Mouse (Mus musculus) midbrain, embryonic 15.5 days (tissue): ENCODE data around the gene Ctdnep1. TPM values are rescaled to one million over a fixed set of nuclear protein-coding genes. Genes with fewer than 3 reads are reported as not detected.
A peak's percentile ranks its signal among the peaks of the same experiment; 100 is the strongest.

Source experiments
- ATAC-seq: fragments of 200-750 bp; cut with Nextera tagmentation; replicated peaks from 2 replicates; pipeline ENCODE4 v1.8.0; 2017; ENCODE audit warnings: moderate TSS enrichment
- H3K27ac ChIP-seq: fragments of 300-500 bp; sonication (generic); 2 replicates; pipeline ENCODE4 v1.5.1; 2015; ENCODE audit warnings: mild to moderate bottlenecking, inconsistent platforms
- H3K27me3 ChIP-seq: fragments of 300-500 bp; sonication (generic); replicated peaks from 2 replicates; pipeline ENCODE4 v1.6.1; 2015; ENCODE audit warnings: inconsistent platforms
- H3K36me3 ChIP-seq: fragments of 300-500 bp; sonication (generic); replicated peaks from 2 replicates; pipeline ENCODE4 v1.6.1; 2015; ENCODE audit warnings: inconsistent platforms
- H3K4me1 ChIP-seq: fragments of 300-500 bp; sonication (generic); 2 replicates; pipeline ENCODE4 v1.6.1; 2015; ENCODE audit warnings: inconsistent platforms
- H3K4me2 ChIP-seq: fragments of 300-500 bp; sonication (generic); 2 replicates; pipeline ENCODE4 v1.6.1; 2015; ENCODE audit warnings: inconsistent platforms, mild to moderate bottlenecking, moderate library complexity
- H3K4me3 ChIP-seq: fragments of 300-500 bp; sonication (generic); 2 replicates; pipeline ENCODE4 v1.5.1; 2015; ENCODE audit warnings: mild to moderate bottlenecking, inconsistent platforms
- H3K9ac ChIP-seq: fragments of 300-500 bp; sonication (generic); 2 replicates; pipeline ENCODE4 v1.6.1; 2015; ENCODE audit warnings: mild to moderate bottlenecking, inconsistent platforms
- H3K9me3 ChIP-seq: fragments of 300-500 bp; sonication (generic); 2 replicates; pipeline ENCODE4 v1.6.1; 2016; ENCODE audit warnings: inconsistent platforms
- WGBS: fragments of 180-500 bp; shearing (Covaris S2); methylation state at CpG from one replicate; pipeline ENCODE4 v1.1.7; 2015; ENCODE audit warnings: mixed read lengths; 5-methylcytosine and 5-hydroxymethylcytosine counted together
- microRNA counts: library from miRNA; unstranded; fragments of <30 nt; microRNA quantifications from one replicate; lab custom pipeline; 2016
- microRNA-seq: library from miRNA; unstranded; fragments of <30 nt; microRNA quantifications from one replicate; pipeline ENCODE4, GENCODE M21; 2016
- polyA plus RNA-seq: library from polyadenylated mRNA; unstranded; fragments of >200 nt; fragmentation: Nextera tagmentation; extraction: Ambion mirVana; gene quantifications from 2 replicates; pipeline ENCODE4 v1.2.1, GENCODE M21; 2015

Ctdnep1 gene
- polyA plus RNA-seq, 1 experiment from 2014 or later: 22.5 TPM

GRCm38 (mm10) chr11:70028401-70029129, 47.6 kb downstream of the Ctdnep1 start:
- 18% methylated on average over 12 of the region's 12 CpGs for WGBS
- peaks cover 75% of the 10 kb centered on the region for H3K4me1 ChIP-seq
- no peaks in the 10 kb centered on the region for H3K9me3 ChIP-seq

GRCm38 (mm10) chr11:70029130-70029801, 48.3 kb downstream of the Ctdnep1 start:
- Histone ChIP-seq H3K27me3 (no peaks in the 10 kb centered on the region), H3K36me3 (peaks cover 24% of the 10 kb centered on the region), H3K4me2 (peak overlapping the region; percentile 66), H3K4me1 (peaks cover 70% of the 10 kb centered on the region), H3K4me3 (peak overlapping the region; percentile 39), H3K27ac (peak overlapping the region; percentile 98), H3K9me3 (no peaks in the 10 kb centered on the region), H3K9ac (peak overlapping the region; percentile 40)
- ATAC-seq: peak; percentile 93
- 0% methylated on average over 20 of the region's 20 CpGs for WGBS

More at GRCm38 (mm10) chr11:70028401-70029129, 47.6 kb downstream of the Ctdnep1 start:
- Histone ChIP-seq H3K27ac (peak overlapping the region; percentile 98), H3K4me3 (peak overlapping the region; percentile 39), H3K9ac (peak overlapping the region; percentile 40), H3K4me2 (peak overlapping the region; percentile 66), H3K27me3 (no peaks in the 10 kb centered on the region), H3K36me3 (peaks cover 24% of the 10 kb centered on the region)
- peak; percentile 11 for ATAC-seq

- Histone ChIP-seq H3K36me3 (peaks cover 28% of the 10 kb centered on the region), H3K27ac (peak overlapping the region; percentile 98), H3K9ac (peak overlapping the region; percentile 40), H3K4me2 (peak overlapping the region; percentile 66), H3K4me3 (peak overlapping the region; percentile 39), H3K9me3 (no peaks in the 10 kb centered on the region), H3K4me1 (peaks cover 63% of the 10 kb centered on the region), H3K27me3 (no peaks in the 10 kb centered on the region)
- peak; percentile 62 for ATAC-seq
- WGBS: 14% methylated on average over 11 of the region's 11 CpGs
Observed at GRCm38 (mm10) chr11:70029829-70030550, 49.0 kb downstream of the Ctdnep1 start.

DNA sequence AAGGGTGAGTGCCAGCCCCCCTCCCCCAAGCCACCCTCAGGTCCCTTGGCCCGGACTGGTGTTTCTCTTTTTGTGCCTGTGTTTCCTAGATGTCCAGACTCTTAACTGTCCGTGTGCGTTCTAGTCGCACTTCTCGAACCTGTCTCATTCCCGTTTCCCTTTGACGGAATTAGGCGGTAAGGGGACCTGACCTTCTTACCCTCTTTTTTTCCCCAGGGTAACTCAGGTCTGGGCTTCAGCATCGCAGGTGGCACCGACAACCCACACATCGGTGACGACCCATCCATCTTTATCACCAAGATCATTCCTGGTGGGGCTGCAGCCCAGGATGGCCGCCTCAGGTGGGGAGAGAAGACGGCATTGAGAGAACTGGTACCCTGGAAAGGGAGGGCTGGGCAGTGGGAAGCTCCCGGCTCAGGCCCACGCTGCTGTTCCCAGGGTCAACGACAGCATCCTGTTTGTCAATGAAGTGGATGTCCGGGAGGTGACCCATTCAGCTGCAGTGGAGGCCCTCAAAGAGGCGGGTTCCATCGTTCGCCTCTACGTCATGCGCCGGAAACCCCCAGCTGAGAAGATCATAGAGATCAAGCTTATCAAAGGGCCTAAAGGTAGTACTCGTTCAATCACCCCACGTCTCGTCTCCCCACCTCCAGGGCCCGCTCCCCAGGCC, 49.8 kb downstream of the Ctdnep1 start:
- Histone ChIP-seq H3K36me3 (peaks cover 28% of the 10 kb centered on the region), H3K4me1 (peaks cover 55% of the 10 kb centered on the region), H3K4me2 (peak overlapping the region; percentile 66), H3K9me3 (no peaks in the 10 kb centered on the region), H3K27me3 (no peaks in the 10 kb centered on the region), H3K27ac (peak overlapping the region; percentile 98), H3K4me3 (peak overlapping the region; percentile 39), H3K9ac (peak overlapping the region; percentile 40; the same call in 1 of the 2 replicates)
- no peak for ATAC-seq
- WGBS: 92% methylated on average over 28 of the region's 28 CpGs

GRCm38 (mm10) chr11:70031321-70031670, 50.3 kb downstream of the Ctdnep1 start:
- Histone ChIP-seq H3K9me3 (no peaks in the 10 kb centered on the region), H3K4me1 (peaks cover 50% of the 10 kb centered on the region), H3K27me3 (no peaks in the 10 kb centered on the region), H3K4me3 (no peak overlapping the region), H3K4me2 (no peak overlapping the region), H3K27ac (no peak overlapping the region), H3K9ac (no peak overlapping the region), H3K36me3 (peaks cover 28% of the 10 kb centered on the region)
- 96% methylated on average over 11 of the region's 11 CpGs for WGBS
- no peak for ATAC-seq

- no peak overlapping the region for H3K27ac ChIP-seq
- no peaks in the 10 kb centered on the region for H3K27me3 ChIP-seq
- 85% methylated on average over 7 of the region's 7 CpGs for WGBS
- H3K4me2 ChIP-seq: no peak overlapping the region
- H3K9ac ChIP-seq: no peak overlapping the region
- no peaks in the 10 kb centered on the region for H3K4me1 ChIP-seq
- peaks cover 30% of the 10 kb centered on the region for H3K36me3 ChIP-seq
- no peak overlapping the region for H3K4me3 ChIP-seq
- ATAC-seq: no peak
- H3K9me3 ChIP-seq: no peaks in the 10 kb centered on the region
Observed at GRCm38 (mm10) chr11:70038174-70038573, 57.2 kb downstream of the Ctdnep1 start.

DNA sequence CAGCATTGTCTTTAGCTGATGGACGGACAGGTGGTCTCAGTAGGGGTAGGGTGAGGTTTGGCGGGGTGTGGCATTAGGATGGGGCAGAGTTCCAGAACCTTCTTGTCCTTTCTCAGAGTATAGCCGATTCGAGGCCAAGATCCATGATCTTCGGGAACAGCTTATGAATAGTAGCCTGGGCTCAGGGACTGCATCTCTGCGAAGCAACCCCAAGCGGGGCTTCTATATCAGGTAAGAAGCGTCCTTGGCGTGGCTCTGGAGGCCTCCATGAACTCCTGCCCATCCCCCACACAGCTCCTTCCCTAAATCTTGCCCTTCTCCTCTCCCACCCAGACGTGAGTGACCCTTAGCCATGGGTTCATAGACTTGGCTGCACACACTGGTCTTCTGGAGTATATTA, 58.7 kb downstream of the Ctdnep1 start:
- H3K27ac ChIP-seq: no peak overlapping the region
- no peak overlapping the region for H3K9ac ChIP-seq
- no peaks in the 10 kb centered on the region for H3K27me3 ChIP-seq
- H3K4me1 ChIP-seq: no peaks in the 10 kb centered on the region
- H3K4me3 ChIP-seq: no peak overlapping the region
- no peaks in the 10 kb centered on the region for H3K9me3 ChIP-seq
- no peak for ATAC-seq
- peaks cover 27% of the 10 kb centered on the region; the same call in 1 of the 2 replicates for H3K36me3 ChIP-seq
- WGBS: 93% methylated on average over 10 of the region's 10 CpGs
- H3K4me2 ChIP-seq: no peak overlapping the region

DNA sequence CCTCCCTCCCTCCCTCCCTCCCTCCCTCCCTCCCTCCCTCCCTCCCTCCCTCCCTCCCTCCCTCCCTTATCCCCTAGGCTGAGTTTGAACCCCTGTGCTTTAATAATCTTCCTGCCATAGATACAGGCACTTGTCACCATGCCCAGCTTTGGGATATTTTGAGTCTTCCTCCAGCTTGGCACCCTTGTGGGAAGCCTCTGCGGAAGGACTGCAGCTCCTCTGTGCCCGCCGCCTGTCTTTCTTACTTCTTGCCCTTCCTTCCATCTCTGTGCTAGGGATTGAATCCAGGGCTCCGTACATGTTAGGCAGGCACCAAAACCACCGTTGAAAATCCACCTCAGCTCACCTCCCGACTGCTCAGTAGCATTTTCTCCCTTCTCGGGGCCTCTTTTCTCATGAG, 59.2 kb downstream of the Ctdnep1 start:
- Histone ChIP-seq H3K4me2 (no peak overlapping the region), H3K27ac (no peak overlapping the region), H3K36me3 (peaks cover 32% of the 10 kb centered on the region; the same call in 1 of the 2 replicates), H3K4me3 (no peak overlapping the region), H3K27me3 (no peaks in the 10 kb centered on the region), H3K9ac (no peak overlapping the region), H3K9me3 (no peaks in the 10 kb centered on the region), H3K4me1 (no peaks in the 10 kb centered on the region)
- 91% methylated on average over 7 of the region's 7 CpGs for WGBS
- ATAC-seq: no peak

MicroRNAs encoded within 50 kb of the gene (microRNA counts, 519-probe panel; counts per million panel counts)
- microRNA mmu-miR-324-3p (lab: Ali Mortazavi, UCI) (not detected), microRNA mmu-miR-324-5p (lab: Ali Mortazavi, UCI) (2,761 counts per million, percentile 60 among the panel's probes with 10 or more counts)

Small RNAs within 50 kb of the gene (microRNA-seq; reads per million reads assigned to microRNA genes)
- gene Gm44349 (not detected), gene Mir324 (3,734 reads per million, percentile 89 among the genes with 10 or more reads in this experiment)

Other genes starting within 250 kb of the Ctdnep1 start
- 15.9 and 17.4 TPM in 2 replicates for gene Polr2a, start 222.5 kb upstream of the Ctdnep1 start, polyA plus RNA-seq
- 0.17 and 0.26 TPM in 2 replicates for gene Slc35g3, start 219.2 kb upstream of the Ctdnep1 start, polyA plus RNA-seq
- gene Zbtb4, start 215.2 kb upstream of the Ctdnep1 start, polyA plus RNA-seq: 4.1 and 4.3 TPM in 2 replicates
- 0.98 and 1.2 TPM in 2 replicates for gene Chrnb1, start 185.2 kb upstream of the Ctdnep1 start, polyA plus RNA-seq
- 3.7 and 4.5 TPM in 2 replicates for gene Fgf11, start 179.3 kb upstream of the Ctdnep1 start, polyA plus RNA-seq
- gene Tmem102, start 175.5 kb upstream of the Ctdnep1 start, polyA plus RNA-seq: 0.74 and 0.86 TPM in 2 replicates
- not detected in 2 replicates for gene Gm39566, start 165.9 kb upstream of the Ctdnep1 start, polyA plus RNA-seq
- not detected in 2 replicates for gene Spem2, start 162.7 kb upstream of the Ctdnep1 start, polyA plus RNA-seq
- gene Spem1, start 159.0 kb upstream of the Ctdnep1 start, polyA plus RNA-seq: 0.55 and 0.65 TPM in 2 replicates
- gene Nlgn2, start 143.4 kb upstream of the Ctdnep1 start, polyA plus RNA-seq: 24.0 and 24.2 TPM in 2 replicates
- 318 and 320 TPM in 2 replicates for gene Tmem256, start 142.6 kb upstream of the Ctdnep1 start, polyA plus RNA-seq
- 52.3 and 53.5 TPM in 2 replicates for gene Plscr3, start 134.8 kb upstream of the Ctdnep1 start, polyA plus RNA-seq
- 0.10 and 0.28 TPM in 2 replicates for gene Tnk1, start 122.4 kb upstream of the Ctdnep1 start, polyA plus RNA-seq
- not detected in 2 replicates for gene Tmem95, start 103.1 kb upstream of the Ctdnep1 start, polyA plus RNA-seq
- gene Kctd11, start 99.8 kb upstream of the Ctdnep1 start, polyA plus RNA-seq: 1.7 and 1.9 TPM in 2 replicates
- 0.46 and 0.52 TPM in 2 replicates for gene Acap1, start 85.6 kb upstream of the Ctdnep1 start, polyA plus RNA-seq
- gene 2810408A11Rik, start 80.2 kb upstream of the Ctdnep1 start, polyA plus RNA-seq: 11.1 and 11.8 TPM in 2 replicates
- gene Neurl4, start 80.1 kb upstream of the Ctdnep1 start, polyA plus RNA-seq: 23.2 and 24.2 TPM in 2 replicates
- 77.6 and 86.6 TPM in 2 replicates for gene Gps2, start 67.3 kb upstream of the Ctdnep1 start, polyA plus RNA-seq
- gene Eif5a, start 59.2 kb upstream of the Ctdnep1 start, polyA plus RNA-seq: 1,022 and 1,040 TPM in 2 replicates
- 5.6 and 6.4 TPM in 2 replicates for gene Ybx2, start 45.4 kb upstream of the Ctdnep1 start, polyA plus RNA-seq
- gene Slc2a4, start 33.0 kb upstream of the Ctdnep1 start, polyA plus RNA-seq: 3.3 TPM in 2 replicates
- gene Cldn7, start 16.4 kb upstream of the Ctdnep1 start, polyA plus RNA-seq: 0.58 and 0.59 TPM in 2 replicates
- gene Elp5, start 1.4 kb downstream of the Ctdnep1 start, polyA plus RNA-seq: 162 and 177 TPM in 2 replicates
- gene Gabarap, start 10.0 kb downstream of the Ctdnep1 start, polyA plus RNA-seq: 495 and 507 TPM in 2 replicates
- 57.1 and 58.8 TPM in 2 replicates for gene Phf23, start 14.6 kb downstream of the Ctdnep1 start, polyA plus RNA-seq
- 30.4 and 31.0 TPM in 2 replicates for gene Dvl2, start 19.4 kb downstream of the Ctdnep1 start, polyA plus RNA-seq
- gene Acadvl, start 34.3 kb downstream of the Ctdnep1 start, polyA plus RNA-seq: 57.2 and 57.6 TPM in 2 replicates
- 27.8 and 30.4 TPM in 2 replicates for gene Dlg4, start 35.8 kb downstream of the Ctdnep1 start, polyA plus RNA-seq
- 3.7 and 3.8 TPM in 2 replicates for gene Asgr1, start 72.9 kb downstream of the Ctdnep1 start, polyA plus RNA-seq
- gene Asgr2, start 111.5 kb downstream of the Ctdnep1 start, polyA plus RNA-seq: not detected in 2 replicates
- gene Mgl2, start 149.2 kb downstream of the Ctdnep1 start, polyA plus RNA-seq: 1.2 and 1.5 TPM in 2 replicates
- gene Clec10a, start 175.0 kb downstream of the Ctdnep1 start, polyA plus RNA-seq: 0.89 and 2.1 TPM in 2 replicates
- 6.4 and 8.6 TPM in 2 replicates for gene Slc16a11, start 231.6 kb downstream of the Ctdnep1 start, polyA plus RNA-seq
- gene Slc16a13, start 239.9 kb downstream of the Ctdnep1 start, polyA plus RNA-seq: 14.2 and 15.0 TPM in 2 replicates
- 5.3 and 5.6 TPM in 2 replicates for gene Bcl6b, start 248.6 kb downstream of the Ctdnep1 start, polyA plus RNA-seq